Mouse (Mus musculus) liver, embryonic 15.5 days (tissue): ENCODE data around the gene Odr4. TPM values are rescaled to one million over a fixed set of nuclear protein-coding genes. Genes with fewer than 3 reads are reported as not detected.

Source experiments
- ATAC-seq: fragments of 200-750 bp; cut with Nextera tagmentation; 2 replicates; pipeline ENCODE4 v1.8.0; 2017; ENCODE audit warnings: moderate number of reproducible peaks, mild to moderate bottlenecking, moderate library complexity; ENCODE audit not compliant: insufficient read depth
- H3K27ac ChIP-seq: fragments of 300-500 bp; sonication (generic); replicated peaks from 2 replicates; pipeline ENCODE4 v1.5.1; 2015; ENCODE audit warnings: mild to moderate bottlenecking, inconsistent platforms
- H3K27me3 ChIP-seq: fragments of 300-500 bp; sonication (generic); 2 replicates; pipeline ENCODE4 v1.6.1; 2015; ENCODE audit warnings: mild to moderate bottlenecking, inconsistent platforms
- H3K36me3 ChIP-seq: fragments of 300-500 bp; sonication (generic); replicated peaks from 2 replicates; pipeline ENCODE4 v1.6.1; 2015; ENCODE audit warnings: moderate library complexity, mild to moderate bottlenecking, inconsistent platforms
- H3K4me1 ChIP-seq: fragments of 300-500 bp; sonication (generic); replicated peaks from 2 replicates; pipeline ENCODE4 v1.6.1; 2015; ENCODE audit warnings: inconsistent platforms
- H3K4me2 ChIP-seq: fragments of 300-500 bp; sonication (generic); 2 replicates; pipeline ENCODE4 v1.6.1; 2015; ENCODE audit warnings: moderate library complexity, mild to moderate bottlenecking, inconsistent platforms
- H3K4me3 ChIP-seq: fragments of 300-500 bp; sonication (generic); replicated peaks from 2 replicates; pipeline ENCODE4 v1.5.1; 2015; ENCODE audit warnings: mild to moderate bottlenecking, inconsistent platforms
- H3K9ac ChIP-seq: fragments of 300-500 bp; sonication (generic); 2 replicates; pipeline ENCODE4 v1.6.1; 2015; ENCODE audit warnings: moderate library complexity, mild to moderate bottlenecking, inconsistent platforms
- H3K9me3 ChIP-seq: fragments of 300-500 bp; sonication (generic); replicated peaks from 2 replicates; pipeline ENCODE4 v1.6.1; 2016; ENCODE audit warnings: inconsistent platforms
- WGBS: fragments of 180-500 bp; shearing (Covaris S2); methylation state at CpG from one replicate; pipeline ENCODE4 v1.1.7; 2015; ENCODE audit warnings: mixed read lengths; ENCODE audit not compliant: insufficient replicate concordance; 5-methylcytosine and 5-hydroxymethylcytosine counted together
- polyA plus RNA-seq: library from polyadenylated mRNA; unstranded; fragments of >200 nt; fragmentation: Nextera tagmentation; extraction: Ambion mirVana; gene quantifications from 2 replicates; pipeline ENCODE4 v1.2.1, GENCODE M21; 2015

Odr4 gene
- 12.9 and 13.9 TPM in 2 replicates for polyA plus RNA-seq

- Histone ChIP-seq H3K9ac (peak within 1 kb of the TSS; percentile 83), H3K4me2 (peak within 1 kb of the TSS; percentile 72), H3K9me3 (no peaks in the 10 kb centered on the region), H3K36me3 (peaks cover 36% of the 10 kb centered on the region), H3K4me3 (peak within 1 kb of the TSS; percentile 89), H3K27me3 (no peaks in the 10 kb centered on the region), H3K27ac (peak within 1 kb of the TSS; percentile 94), H3K4me1 (peaks cover 14% of the 10 kb centered on the region)
- peak; percentile 96 for ATAC-seq
- under 1% methylated on average over 76 of the region's 76 CpGs for WGBS
These were observed at the start of gene Odr4, which contains the start of gene Tpr for GRCm38 (mm10) chr1:150392638-150393487. Gene Odr4, minus strand, starts transcription at chr1:150393080. Gene Tpr, plus strand, starts transcription at chr1:150392838.

- no peak for ATAC-seq
- H3K4me2 ChIP-seq = no peak overlapping the region
- 76% methylated on average over 4 of the region's 4 CpGs for WGBS
These were observed 48.9 kb upstream of the Odr4 start for GRCm38 (mm10) chr1:150441731-150442130.

GRCm38 (mm10) chr1:150438641-150439040, 45.8 kb upstream of the Odr4 start:
- Histone ChIP-seq H3K4me2 (no peak overlapping the region), H3K27ac (no peak overlapping the region), H3K9me3 (no peaks in the 10 kb centered on the region), H3K4me3 (no peak overlapping the region), H3K9ac (no peak overlapping the region), H3K36me3 (peaks cover 77% of the 10 kb centered on the region), H3K27me3 (no peaks in the 10 kb centered on the region), H3K4me1 (no peaks in the 10 kb centered on the region)
- 84% methylated on average over 3 of the region's 3 CpGs for WGBS
- ATAC-seq = no peak

More at GRCm38 (mm10) chr1:150441731-150442130, 48.9 kb upstream of the Odr4 start:
- H3K27ac ChIP-seq = no peak overlapping the region
- H3K4me1 ChIP-seq = no peaks in the 10 kb centered on the region
- no peaks in the 10 kb centered on the region for H3K27me3 ChIP-seq
- peaks cover 78% of the 10 kb centered on the region for H3K36me3 ChIP-seq
- H3K9me3 ChIP-seq = no peaks in the 10 kb centered on the region
- no peak overlapping the region for H3K4me3 ChIP-seq
- no peak overlapping the region for H3K9ac ChIP-seq

GRCm38 (mm10) chr1:150426216-150426615, 33.3 kb upstream of the Odr4 start:
- Histone ChIP-seq H3K4me2 (no peak overlapping the region), H3K4me1 (no peaks in the 10 kb centered on the region), H3K27ac (no peak overlapping the region), H3K9ac (no peak overlapping the region), H3K9me3 (no peaks in the 10 kb centered on the region), H3K4me3 (no peak overlapping the region), H3K36me3 (peaks cover 89% of the 10 kb centered on the region), H3K27me3 (no peaks in the 10 kb centered on the region)
- 61% methylated on average over 3 of the region's 3 CpGs for WGBS
- ATAC-seq = no peak

GRCm38 (mm10) chr1:150425665-150426064, 32.8 kb upstream of the Odr4 start:
- ATAC-seq = no peak
- Histone ChIP-seq H3K27me3 (no peaks in the 10 kb centered on the region), H3K4me2 (no peak overlapping the region), H3K9ac (no peak overlapping the region), H3K36me3 (peaks cover 86% of the 10 kb centered on the region), H3K27ac (no peak overlapping the region), H3K9me3 (no peaks in the 10 kb centered on the region), H3K4me1 (no peaks in the 10 kb centered on the region), H3K4me3 (no peak overlapping the region)
- WGBS = 77% methylated on average over 9 of the region's 9 CpGs

- Histone ChIP-seq H3K27me3 (no peaks in the 10 kb centered on the region), H3K27ac (no peak overlapping the region), H3K9me3 (no peaks in the 10 kb centered on the region), H3K4me3 (no peak overlapping the region), H3K36me3 (peaks cover 77% of the 10 kb centered on the region), H3K9ac (no peak overlapping the region), H3K4me2 (no peak overlapping the region), H3K4me1 (no peaks in the 10 kb centered on the region)
- ATAC-seq = no peak
- 79% methylated on average over 4 of the region's 4 CpGs for WGBS
These were observed 25.5 kb upstream of the Odr4 start for GRCm38 (mm10) chr1:150418426-150418825.

- ATAC-seq = no peak
- Histone ChIP-seq H3K9ac (no peak overlapping the region), H3K36me3 (peaks cover 77% of the 10 kb centered on the region), H3K9me3 (no peaks in the 10 kb centered on the region), H3K4me2 (no peak overlapping the region), H3K4me3 (no peak overlapping the region), H3K4me1 (no peaks in the 10 kb centered on the region), H3K27ac (no peak overlapping the region), H3K27me3 (no peaks in the 10 kb centered on the region)
- 84% methylated on average over 3 of the region's 3 CpGs for WGBS
These were observed 23.1 kb upstream of the Odr4 start for GRCm38 (mm10) chr1:150416006-150416405.

GRCm38 (mm10) chr1:150409996-150410395, 17.1 kb upstream of the Odr4 start:
- H3K27ac ChIP-seq = no peak overlapping the region
- no peaks in the 10 kb centered on the region for H3K27me3 ChIP-seq
- WGBS = 94% methylated on average over 6 of the region's 6 CpGs
- H3K4me1 ChIP-seq = no peaks in the 10 kb centered on the region
- H3K9ac ChIP-seq = no peak overlapping the region
- H3K4me2 ChIP-seq = no peak overlapping the region
- H3K36me3 ChIP-seq = peaks cover 85% of the 10 kb centered on the region
- H3K4me3 ChIP-seq = no peak overlapping the region
- ATAC-seq = no peak
- H3K9me3 ChIP-seq = no peaks in the 10 kb centered on the region

GRCm38 (mm10) chr1:150407285-150407684, 14.4 kb upstream of the Odr4 start:
- Histone ChIP-seq H3K4me3 (no peak overlapping the region), H3K27ac (no peak overlapping the region), H3K4me2 (no peak overlapping the region), H3K4me1 (no peaks in the 10 kb centered on the region), H3K9ac (no peak overlapping the region), H3K36me3 (peaks cover 77% of the 10 kb centered on the region), H3K27me3 (no peaks in the 10 kb centered on the region), H3K9me3 (no peaks in the 10 kb centered on the region)
- 88% methylated on average over 9 of the region's 9 CpGs for WGBS
- ATAC-seq = no peak

GRCm38 (mm10) chr1:150404555-150404954, 11.7 kb upstream of the Odr4 start:
- 78% methylated on average over 3 of the region's 3 CpGs for WGBS
- peaks cover 59% of the 10 kb centered on the region for H3K36me3 ChIP-seq
- H3K4me1 ChIP-seq = no peaks in the 10 kb centered on the region
- no peak overlapping the region for H3K4me2 ChIP-seq
- no peak overlapping the region for H3K4me3 ChIP-seq
- H3K27me3 ChIP-seq = no peaks in the 10 kb centered on the region
- no peak overlapping the region for H3K27ac ChIP-seq
- H3K9me3 ChIP-seq = no peaks in the 10 kb centered on the region
- no peak overlapping the region for H3K9ac ChIP-seq
- ATAC-seq = no peak

- no peak for ATAC-seq
- no peaks in the 10 kb centered on the region for H3K4me1 ChIP-seq
- no peak overlapping the region for H3K4me3 ChIP-seq
- H3K27me3 ChIP-seq = no peaks in the 10 kb centered on the region
- H3K9me3 ChIP-seq = no peaks in the 10 kb centered on the region
- WGBS = 76% methylated on average over 3 of the region's 3 CpGs
- H3K4me2 ChIP-seq = no peak overlapping the region
- H3K9ac ChIP-seq = no peak overlapping the region
- peaks cover 58% of the 10 kb centered on the region for H3K36me3 ChIP-seq
- no peak overlapping the region for H3K27ac ChIP-seq
These were observed 11.0 kb upstream of the Odr4 start for GRCm38 (mm10) chr1:150403914-150404313.
